Mouse (Mus musculus): Measurements from ENCODE around the gene Stra6.

GRCm38 (mm10) chr9:58198801-58199371 lies 135.3 kb downstream of the Stra6 start:
- TF ChIP-seq CTCF (IDR thresholded peaks at IDR 0.05; ENCODE audit: borderline replicate concordance, insufficient read depth, low read length) (no peak), POLR2A (IDR thresholded peaks at IDR 0.05; ENCODE audit: low read depth, low read length) (no peak)
